Mouse (Mus musculus) testis, adult 2 months (tissue): ENCODE data around the gene Stac3.

Source experiments
- CTCF ChIP-seq: fragments of 200-500 bp; IDR thresholded peaks from 2 replicates; pipeline ENCODE4 v1.5.1; 2012; ENCODE audit warnings: low read depth, mild to moderate bottlenecking, inconsistent platforms, low read length, moderate library complexity; ENCODE audit not compliant: control insufficient read depth, insufficient read depth, insufficient replicate concordance
- POLR2A ChIP-seq: fragments of 200-500 bp; IDR thresholded peaks from 2 replicates; pipeline ENCODE4 v1.6.1; 2012; ENCODE audit warnings: low read depth, mild to moderate bottlenecking, inconsistent platforms, low read length, moderate library complexity; ENCODE audit not compliant: control insufficient read depth

- TF ChIP-seq CTCF, result no peak
- no peak for TF ChIP-seq POLR2A
These were observed 12.7 kb downstream of the Stac3 start for GRCm38 (mm10) chr10:127514111-127514698.
